Mouse (Mus musculus) megakaryocyte, embryonic 14.5 days (primary cell): ENCODE results near the gene Foxred2. TPM values are rescaled to one million over a fixed set of nuclear protein-coding genes. Genes with fewer than 3 reads are reported as not detected.

ENCODE experiments used
- H3K27me3 ChIP-seq: replicated peaks from 2 replicates; pipeline ENCODE3; 2012; ENCODE audit warnings: inconsistent platforms
- H3K36me3 ChIP-seq: replicated peaks from 2 replicates; pipeline ENCODE3; 2012; ENCODE audit warnings: low read length, inconsistent platforms, mixed read lengths
- H3K4me1 ChIP-seq: 2 replicates; pipeline ENCODE4 v1.6.1; 2012; ENCODE audit warnings: inconsistent platforms
- H3K4me3 ChIP-seq: replicated peaks from 2 replicates; pipeline ENCODE3; 2012; ENCODE audit warnings: moderate library complexity, mild to moderate bottlenecking, inconsistent platforms
- H3K9me3 ChIP-seq: 2 replicates; pipeline ENCODE4 v1.6.1; 2012; ENCODE audit warnings: inconsistent platforms
- FLI1 ChIP-seq: IDR thresholded peaks from 2 replicates; pipeline ENCODE4 v1.6.1; 2012; ENCODE audit warnings: low read length, inconsistent platforms, mixed read lengths
- GATA1 ChIP-seq: IDR thresholded peaks from 3 replicates; pipeline ENCODE4 v1.6.1; 2012; ENCODE audit warnings: mixed read lengths, low read length, inconsistent platforms, borderline replicate concordance
- polyA plus RNA-seq: library from polyadenylated mRNA; stranded (reverse); fragments of >175 nt; gene quantifications from 2 replicates; pipeline ENCODE4 v1.2.3, GENCODE M21; 2012; ENCODE audit warnings: low replicate concordance; ENCODE audit not compliant: insufficient read depth

The Foxred2 gene
- polyA plus RNA-seq, 1 experiment, result 0.66 TPM

DNA sequence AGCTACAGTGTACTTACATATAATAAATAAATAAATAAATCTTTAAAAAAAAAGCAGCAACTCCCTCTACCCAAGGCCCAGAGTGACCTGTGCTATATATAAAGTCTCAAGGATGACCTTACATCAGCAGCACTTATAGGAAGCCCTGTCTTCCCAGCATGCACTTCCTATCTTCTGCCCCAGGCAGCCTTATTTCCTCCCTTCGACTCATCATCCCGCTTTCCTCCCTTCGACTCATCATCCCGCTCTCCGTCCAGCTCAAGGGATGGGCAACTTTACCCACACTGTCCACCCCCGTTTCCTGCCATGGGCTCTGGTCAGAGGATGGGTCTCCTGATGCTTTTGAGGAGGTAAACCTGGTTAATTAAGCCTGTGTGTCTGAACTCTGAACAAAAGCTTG is 34.9 kb downstream of the Foxred2 start:
- Histone ChIP-seq H3K27me3 (no peaks in the 10 kb centered on the region), H3K4me1 (peaks cover 91% of the 10 kb centered on the region), H3K36me3 (peaks cover 88% of the 10 kb centered on the region), H3K9me3 (no peaks in the 10 kb centered on the region), H3K4me3 (no peak overlapping the region)
- TF ChIP-seq GATA1 (no peak), FLI1 (no peak)

- Histone ChIP-seq H3K4me1 (peaks cover 96% of the 10 kb centered on the region), H3K9me3 (no peaks in the 10 kb centered on the region), H3K27me3 (no peaks in the 10 kb centered on the region), H3K36me3 (peaks cover 89% of the 10 kb centered on the region), H3K4me3 (no peak overlapping the region)
- no peak for TF ChIP-seq FLI1
- no peak for TF ChIP-seq GATA1
Observed at GRCm38 (mm10) chr15:77920511-77921462, 35.7 kb downstream of the Foxred2 start.

DNA sequence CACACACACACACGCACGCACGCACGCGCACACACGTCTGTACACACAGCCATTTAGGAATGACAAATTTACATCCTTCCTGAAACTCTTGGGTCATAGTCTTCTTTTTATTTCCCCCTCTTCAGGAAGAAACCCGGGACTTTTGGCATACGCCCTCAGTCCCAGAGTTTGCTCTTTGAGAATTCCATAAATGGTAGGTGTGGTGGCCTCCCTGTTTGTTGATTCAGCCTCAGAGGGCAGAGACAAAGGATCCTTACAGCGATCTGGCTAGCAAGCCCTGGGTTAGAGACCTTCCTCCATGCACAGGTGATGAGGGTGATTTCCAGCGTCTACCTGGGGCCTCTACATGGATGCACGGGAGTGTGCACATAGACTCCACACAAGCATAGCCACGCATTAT is 37.1 kb downstream of the Foxred2 start:
- peaks cover 98% of the 10 kb centered on the region for H3K4me1 ChIP-seq
- no peaks in the 10 kb centered on the region for H3K9me3 ChIP-seq
- peaks cover 91% of the 10 kb centered on the region for H3K36me3 ChIP-seq
- H3K4me3 ChIP-seq, result no peak overlapping the region
- TF ChIP-seq GATA1, result no peak
- no peak for TF ChIP-seq FLI1
- no peaks in the 10 kb centered on the region for H3K27me3 ChIP-seq

- TF ChIP-seq GATA1 (no peak), FLI1 (no peak)
- H3K9me3 ChIP-seq, result no peaks in the 10 kb centered on the region
- H3K36me3 ChIP-seq, result peaks cover 89% of the 10 kb centered on the region
Observed at GRCm38 (mm10) chr15:77916851-77917544, 39.5 kb downstream of the Foxred2 start.

GRCm38 (mm10) chr15:77915287-77915686 is 41.2 kb downstream of the Foxred2 start:
- peaks cover 92% of the 10 kb centered on the region for H3K4me1 ChIP-seq
- H3K4me3 ChIP-seq, result no peak overlapping the region
- TF ChIP-seq GATA1, result no peak
- TF ChIP-seq FLI1, result no peak
- peaks cover 77% of the 10 kb centered on the region for H3K36me3 ChIP-seq
- H3K9me3 ChIP-seq, result no peaks in the 10 kb centered on the region
- no peaks in the 10 kb centered on the region for H3K27me3 ChIP-seq

More at GRCm38 (mm10) chr15:77916851-77917544, 39.5 kb downstream of the Foxred2 start:
- no peaks in the 10 kb centered on the region for H3K27me3 ChIP-seq
- no peak overlapping the region for H3K4me3 ChIP-seq
- H3K4me1 ChIP-seq, result peaks cover 93% of the 10 kb centered on the region

DNA sequence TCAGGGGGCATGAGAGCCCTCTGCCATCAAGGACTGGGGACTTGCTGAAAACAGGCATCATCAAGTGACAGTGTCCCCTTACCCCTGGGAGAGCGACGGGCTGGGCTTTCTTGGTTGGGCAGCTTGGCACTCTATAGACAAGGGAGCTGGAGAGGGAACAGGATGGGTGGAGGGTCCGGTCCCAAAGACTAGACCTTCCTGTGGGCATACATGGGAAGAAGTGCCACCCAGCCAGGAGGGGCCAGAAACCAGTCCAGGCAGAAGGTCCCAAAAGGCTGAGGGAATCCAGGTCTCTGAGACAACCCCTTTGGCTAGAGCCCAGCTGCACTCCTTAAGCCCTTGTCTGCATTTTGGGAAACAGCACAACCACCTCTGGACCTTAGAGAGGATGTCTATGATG is 42.0 kb downstream of the Foxred2 start:
- TF ChIP-seq FLI1 (no peak), GATA1 (no peak)
- Histone ChIP-seq H3K9me3 (no peaks in the 10 kb centered on the region), H3K4me1 (peaks cover 88% of the 10 kb centered on the region), H3K36me3 (peaks cover 69% of the 10 kb centered on the region), H3K4me3 (no peak overlapping the region), H3K27me3 (no peaks in the 10 kb centered on the region)

GRCm38 (mm10) chr15:77913054-77913453 is 43.5 kb downstream of the Foxred2 start:
- Histone ChIP-seq H3K4me3 (no peak overlapping the region), H3K27me3 (no peaks in the 10 kb centered on the region), H3K4me1 (peaks cover 75% of the 10 kb centered on the region), H3K9me3 (no peaks in the 10 kb centered on the region), H3K36me3 (peaks cover 54% of the 10 kb centered on the region)
- TF ChIP-seq GATA1 (no peak), FLI1 (no peak)

- Histone ChIP-seq H3K9me3 (no peaks in the 10 kb centered on the region), H3K4me3 (no peak overlapping the region), H3K36me3 (peaks cover 50% of the 10 kb centered on the region), H3K4me1 (peaks cover 75% of the 10 kb centered on the region), H3K27me3 (no peaks in the 10 kb centered on the region)
- no peak for TF ChIP-seq GATA1
- TF ChIP-seq FLI1, result no peak
Observed at GRCm38 (mm10) chr15:77912585-77912984, 43.9 kb downstream of the Foxred2 start.

- TF ChIP-seq FLI1, result no peak
- TF ChIP-seq GATA1, result no peak
- peaks cover 48% of the 10 kb centered on the region for H3K36me3 ChIP-seq
- H3K9me3 ChIP-seq, result no peaks in the 10 kb centered on the region
- H3K27me3 ChIP-seq, result no peaks in the 10 kb centered on the region
- H3K4me1 ChIP-seq, result peaks cover 75% of the 10 kb centered on the region
- H3K4me3 ChIP-seq, result no peak overlapping the region
Observed at GRCm38 (mm10) chr15:77912048-77912447, 44.5 kb downstream of the Foxred2 start.

GRCm38 (mm10) chr15:77911065-77911464 is 45.5 kb downstream of the Foxred2 start:
- peaks cover 77% of the 10 kb centered on the region for H3K4me1 ChIP-seq
- no peak for TF ChIP-seq GATA1
- no peak for TF ChIP-seq FLI1
- no peaks in the 10 kb centered on the region for H3K27me3 ChIP-seq
- no peak overlapping the region for H3K4me3 ChIP-seq
- no peaks in the 10 kb centered on the region for H3K9me3 ChIP-seq
- H3K36me3 ChIP-seq, result peaks cover 40% of the 10 kb centered on the region
